Mouse (Mus musculus): ENCODE measurements around the gene Cnst. TPM values are rescaled to one million over a fixed set of nuclear protein-coding genes. Genes with fewer than 3 reads are reported as not detected.
"Not testable (repeated sequence)": the region's sequence is repeated elsewhere in the genome, so short reads cannot be mapped to it uniquely, and the experiment has no call there.

Gene Cnst
- 12.1 and 12.6 TPM in 2 replicates for polyA plus RNA-seq (2015; fragmentation: Nextera tagmentation; extraction: Ambion mirVana)

GRCm38 (mm10) chr1:179545768-179546550, at the start of gene Cnst, which contains the start of gene Tfb2m:
Gene Cnst (plus strand): TSS chr1:179546370.
Gene Tfb2m (minus strand): TSS chr1:179546267.
- Histone ChIP-seq H3K4me1 (replicated peaks) (peaks cover 51% of the 10 kb centered on the region), H3K27ac (replicated peaks) (peak within 1 kb of the TSS; percentile 97), H3K4me2 (peak within 1 kb of the TSS; percentile 76), H3K4me3 (replicated peaks) (peak within 1 kb of the TSS; percentile 79), H3K9ac (peak within 1 kb of the TSS; percentile 87), H3K36me3 (replicated peaks) (peaks cover 16% of the 10 kb centered on the region)
- H3K9me3 ChIP-seq (replicated peaks); H3K27me3 ChIP-seq: not testable (repeated sequence)
- peak; percentile 99 for ATAC-seq (ENCODE audit: insufficient read depth)
- under 1% methylated on average over 69 of the region's 69 CpGs for WGBS (ENCODE audit: insufficient replicate concordance)

DNA sequence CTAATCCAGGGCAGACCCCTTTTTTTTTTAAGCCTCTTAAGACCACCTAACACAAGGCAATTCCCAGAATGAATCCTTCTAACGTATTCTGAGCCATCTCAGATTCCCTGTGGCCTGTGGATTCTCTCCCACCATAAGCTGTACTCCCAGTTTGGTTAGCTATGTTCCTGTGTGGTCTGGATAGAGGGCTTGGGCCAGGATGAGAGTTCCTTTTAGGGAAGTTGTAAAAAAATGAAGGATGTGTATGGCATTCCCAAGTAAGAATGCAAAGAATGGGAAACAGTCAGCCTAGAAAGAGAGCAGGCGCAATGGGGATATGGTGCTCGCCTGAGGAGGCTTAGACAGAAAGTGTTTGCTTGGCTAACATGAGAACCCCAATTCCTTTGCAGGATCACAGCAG, 46.9 kb upstream of the Cnst start:
- Histone ChIP-seq H3K9me3 (replicated peaks) (no peaks in the 10 kb centered on the region), H3K9ac (no peak overlapping the region), H3K27ac (replicated peaks) (no peak overlapping the region), H3K4me2 (no peak overlapping the region), H3K4me1 (replicated peaks) (no peaks in the 10 kb centered on the region), H3K27me3 (no peaks in the 10 kb centered on the region), H3K36me3 (replicated peaks) (no peaks in the 10 kb centered on the region), H3K4me3 (replicated peaks) (no peak overlapping the region)
- ATAC-seq (ENCODE audit: insufficient read depth): no peak
- WGBS (ENCODE audit: insufficient replicate concordance): 75% methylated on average over 3 of the region's 3 CpGs

DNA sequence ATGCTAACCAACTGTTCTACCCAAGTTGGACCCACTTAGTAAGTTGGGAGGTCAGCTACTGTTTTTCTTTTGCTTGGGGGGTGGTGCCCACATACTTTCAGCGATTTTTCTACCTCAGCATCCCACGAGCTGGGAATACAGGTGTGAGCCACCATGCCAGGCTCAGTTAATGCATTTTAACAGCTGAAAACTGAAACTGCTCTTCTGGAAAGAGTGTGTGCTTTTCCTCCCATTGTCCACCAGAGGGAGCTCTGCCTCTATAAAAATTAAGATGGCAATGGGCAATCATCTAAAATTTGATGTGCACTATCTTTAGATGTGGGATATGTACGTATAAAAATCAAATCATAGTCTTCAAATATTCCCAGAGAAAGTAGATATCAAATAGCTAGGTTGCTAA, 43.6 kb upstream of the Cnst start:
- Histone ChIP-seq H3K27ac (replicated peaks) (no peak overlapping the region), H3K9me3 (replicated peaks) (no peaks in the 10 kb centered on the region), H3K36me3 (replicated peaks) (no peaks in the 10 kb centered on the region), H3K4me2 (no peak overlapping the region), H3K4me1 (replicated peaks) (no peaks in the 10 kb centered on the region), H3K9ac (no peak overlapping the region), H3K27me3 (no peaks in the 10 kb centered on the region), H3K4me3 (replicated peaks) (no peak overlapping the region)
- ATAC-seq (ENCODE audit: insufficient read depth): no peak
- 7% methylated on average over 3 of the region's 3 CpGs for WGBS (ENCODE audit: insufficient replicate concordance)

GRCm38 (mm10) chr1:179506530-179507315, 39.4 kb upstream of the Cnst start:
- Histone ChIP-seq H3K36me3 (replicated peaks) (no peaks in the 10 kb centered on the region), H3K27me3 (no peaks in the 10 kb centered on the region), H3K4me1 (replicated peaks) (no peaks in the 10 kb centered on the region), H3K27ac (replicated peaks) (no peak overlapping the region), H3K4me2 (no peak overlapping the region), H3K9ac (no peak overlapping the region), H3K9me3 (replicated peaks) (no peaks in the 10 kb centered on the region), H3K4me3 (replicated peaks) (no peak overlapping the region)
- ATAC-seq (ENCODE audit: insufficient read depth): no peak
- 54% methylated on average over 9 of the region's 9 CpGs for WGBS (ENCODE audit: insufficient replicate concordance)

DNA sequence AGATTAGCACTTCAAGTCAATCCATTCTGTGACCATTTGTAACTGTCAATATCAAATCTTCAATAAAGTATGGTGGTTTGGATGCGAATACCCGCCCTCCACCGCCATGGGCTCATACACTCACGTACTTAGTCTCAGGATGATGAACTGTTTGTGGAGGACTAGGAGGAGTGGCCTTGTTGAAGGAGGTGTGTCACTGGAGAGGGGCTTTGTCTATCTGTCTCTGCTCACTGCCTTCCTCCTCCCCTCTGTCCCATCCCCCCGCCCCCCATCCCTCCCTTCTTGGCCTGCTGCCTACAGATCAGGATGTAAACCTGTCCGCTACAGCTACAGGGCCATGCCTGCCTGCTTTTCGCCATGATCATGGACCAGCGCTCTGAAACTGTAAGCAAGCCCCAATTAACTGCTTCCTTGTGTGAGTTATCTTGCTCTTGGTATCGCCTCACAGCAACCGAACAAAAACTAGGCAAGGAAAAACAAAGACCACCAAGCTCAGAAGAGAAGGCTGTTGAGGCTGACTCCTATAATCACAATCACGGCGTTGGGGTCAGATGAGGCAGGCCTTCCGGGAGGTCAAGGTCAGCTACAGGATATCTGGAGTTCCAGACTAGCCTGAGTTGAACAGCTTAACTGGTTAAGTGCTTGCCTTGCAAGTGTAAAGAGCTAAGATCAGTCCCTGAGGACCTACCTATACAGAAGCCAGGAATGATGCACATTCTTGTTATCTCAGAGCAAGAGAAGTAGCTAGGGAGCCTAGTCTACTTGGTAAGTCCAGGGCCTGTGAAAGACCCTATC, 35.4 kb upstream of the Cnst start:
- H3K4me3 ChIP-seq (replicated peaks): no peak overlapping the region
- no peaks in the 10 kb centered on the region for H3K4me1 ChIP-seq (replicated peaks)
- 73% methylated on average over 13 of the region's 13 CpGs for WGBS (ENCODE audit: insufficient replicate concordance)
- H3K9me3 ChIP-seq (replicated peaks): no peaks in the 10 kb centered on the region
- H3K27ac ChIP-seq (replicated peaks): no peak overlapping the region
- H3K4me2 ChIP-seq: no peak overlapping the region
- ATAC-seq (ENCODE audit: insufficient read depth): no peak
- no peak overlapping the region for H3K9ac ChIP-seq
- H3K27me3 ChIP-seq: no peaks in the 10 kb centered on the region
- no peaks in the 10 kb centered on the region for H3K36me3 ChIP-seq (replicated peaks)

DNA sequence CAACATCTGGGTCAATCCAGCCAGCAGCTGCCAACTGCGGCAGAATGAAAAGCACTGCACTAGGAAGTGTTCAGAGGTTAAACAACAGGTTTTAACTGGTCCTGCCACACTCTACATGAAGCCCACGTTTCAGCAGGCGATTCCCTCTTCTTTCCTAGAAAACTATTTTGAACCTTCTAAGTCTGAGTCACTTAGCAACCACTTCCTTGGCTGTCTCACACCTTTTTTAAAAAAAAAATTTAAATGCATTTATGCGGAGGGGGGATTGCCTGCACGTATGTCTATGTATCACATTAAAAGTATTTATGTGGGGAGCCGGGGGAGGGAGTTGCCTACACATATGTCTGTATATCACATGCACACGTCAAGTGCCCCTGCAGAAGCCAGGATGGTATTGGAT, 34.3 kb upstream of the Cnst start:
- Histone ChIP-seq H3K4me2 (no peak overlapping the region), H3K4me3 (replicated peaks) (no peak overlapping the region), H3K4me1 (replicated peaks) (peaks cover 8% of the 10 kb centered on the region), H3K36me3 (replicated peaks) (no peaks in the 10 kb centered on the region), H3K27me3 (no peaks in the 10 kb centered on the region), H3K9ac (no peak overlapping the region), H3K27ac (replicated peaks) (no peak overlapping the region), H3K9me3 (replicated peaks) (no peaks in the 10 kb centered on the region)
- ATAC-seq (ENCODE audit: insufficient read depth): no peak
- WGBS (ENCODE audit: insufficient replicate concordance): 66% methylated on average over 7 of the region's 7 CpGs

DNA sequence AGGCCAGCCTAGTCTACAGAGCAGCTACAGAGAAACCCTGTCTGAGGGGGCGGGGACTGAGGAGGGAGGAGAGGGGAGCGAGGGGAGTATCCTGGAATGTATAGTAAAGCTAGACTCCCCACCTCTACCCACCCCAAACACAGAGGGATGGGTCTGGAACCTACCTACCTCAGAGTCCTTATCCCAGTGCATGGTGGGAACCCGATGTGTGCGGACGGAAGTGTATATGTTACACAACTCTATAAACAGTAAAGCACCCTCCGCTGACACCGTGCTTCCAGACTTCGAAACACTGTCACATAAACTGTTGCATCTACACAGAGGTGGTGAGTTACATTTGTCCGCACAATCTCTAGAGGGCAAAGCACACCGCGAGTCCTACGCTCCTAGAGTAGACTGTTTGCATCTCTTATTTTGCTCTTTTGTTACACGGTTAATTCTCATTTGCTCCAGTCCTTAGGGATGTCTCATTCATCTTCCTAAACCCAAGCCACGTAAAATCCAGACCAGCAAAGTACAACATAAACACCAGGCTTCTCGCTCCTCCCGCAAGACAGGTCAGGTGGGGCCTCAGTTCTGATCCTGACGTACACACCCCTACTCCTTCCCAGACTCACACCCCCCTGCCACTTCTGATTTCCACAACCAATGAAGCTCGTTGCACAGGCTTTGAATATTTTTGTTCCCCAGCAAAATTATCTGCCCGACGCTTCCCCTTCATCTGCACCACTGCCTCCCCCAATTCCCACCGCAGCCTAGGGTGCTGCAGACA, 29.0 kb upstream of the Cnst start:
- no peaks in the 10 kb centered on the region for H3K36me3 ChIP-seq (replicated peaks)
- H3K9me3 ChIP-seq (replicated peaks): no peaks in the 10 kb centered on the region
- ATAC-seq (ENCODE audit: insufficient read depth): peak; percentile 62
- H3K4me1 ChIP-seq (replicated peaks): peaks cover 20% of the 10 kb centered on the region
- H3K4me3 ChIP-seq (replicated peaks): peak overlapping the region; percentile 81
- under 1% methylated on average over 21 of the region's 21 CpGs for WGBS (ENCODE audit: insufficient replicate concordance)
- peak overlapping the region; percentile 77 for H3K27ac ChIP-seq (replicated peaks)
- H3K27me3 ChIP-seq: no peaks in the 10 kb centered on the region
- peak overlapping the region; percentile 81 for H3K9ac ChIP-seq
- H3K4me2 ChIP-seq: peak overlapping the region; percentile 99

DNA sequence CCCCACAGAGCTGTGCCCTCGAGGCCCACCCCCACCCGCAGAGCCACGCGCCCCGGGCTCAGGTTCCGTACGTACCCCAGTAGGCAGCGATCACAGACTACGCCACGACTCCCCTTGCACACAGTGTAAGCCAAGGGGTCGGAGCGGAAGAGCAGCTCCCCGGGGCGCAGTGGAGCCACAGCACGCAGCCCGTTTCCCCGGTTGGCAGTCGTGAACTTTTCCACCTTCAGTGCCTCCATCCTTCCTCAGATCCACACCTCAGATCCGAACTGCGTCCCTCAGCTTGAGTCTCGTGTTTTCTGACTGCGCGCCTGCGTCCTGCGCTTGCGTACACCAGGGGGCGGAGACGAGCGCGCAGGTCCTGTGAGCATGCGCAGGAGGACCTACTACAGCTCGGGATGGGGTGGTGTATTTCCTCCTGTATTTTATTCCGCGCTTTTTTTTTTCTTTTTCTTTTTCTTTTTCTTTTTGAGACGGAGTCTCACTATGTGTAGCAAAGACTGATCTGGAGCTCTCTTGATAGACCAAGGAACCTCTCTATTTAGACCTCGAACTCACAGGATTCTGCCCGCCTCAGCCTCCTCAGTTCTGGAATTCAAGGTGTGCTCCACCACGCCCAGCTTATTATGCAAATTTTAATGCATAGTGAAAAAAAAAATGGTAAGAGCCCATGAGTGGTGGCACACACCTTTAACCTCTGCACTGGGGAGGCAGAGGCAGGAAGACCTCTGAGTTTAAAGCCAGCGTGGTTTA, 28.3 kb upstream of the Cnst start, which contains the start of gene Smyd3:
Gene Smyd3, minus strand, starts transcription at position 329 of the 753 bp plus-strand sequence.
- Histone ChIP-seq H3K9ac (peak within 1 kb of the TSS; percentile 81), H3K27me3 (no peaks in the 10 kb centered on the region), H3K4me2 (peak within 1 kb of the TSS; percentile 99), H3K4me1 (replicated peaks) (peaks cover 20% of the 10 kb centered on the region), H3K9me3 (replicated peaks) (no peaks in the 10 kb centered on the region), H3K36me3 (replicated peaks) (no peaks in the 10 kb centered on the region), H3K27ac (replicated peaks) (peak within 1 kb of the TSS; percentile 77), H3K4me3 (replicated peaks) (peak within 1 kb of the TSS; percentile 81)
- ATAC-seq (ENCODE audit: insufficient read depth): peak; percentile 88
- 4% methylated on average over 39 of the region's 39 CpGs for WGBS (ENCODE audit: insufficient replicate concordance)

- Histone ChIP-seq H3K9ac (no peak overlapping the region), H3K27ac (replicated peaks) (no peak overlapping the region), H3K27me3 (no peaks in the 10 kb centered on the region), H3K4me3 (replicated peaks) (no peak overlapping the region), H3K36me3 (replicated peaks) (no peaks in the 10 kb centered on the region), H3K4me1 (replicated peaks) (peaks cover 20% of the 10 kb centered on the region), H3K4me2 (no peak overlapping the region), H3K9me3 (replicated peaks) (no peaks in the 10 kb centered on the region)
- 75% methylated on average over 3 of the region's 3 CpGs for WGBS (ENCODE audit: insufficient replicate concordance)
- no peak for ATAC-seq (ENCODE audit: insufficient read depth)
Observed at GRCm38 (mm10) chr1:179519901-179520300, 26.3 kb upstream of the Cnst start.

- H3K4me1 ChIP-seq (replicated peaks): 0 out of 2 replicates have a peak, but pooled peaks cover 3% of the 10 kb centered on the region
- WGBS (ENCODE audit: insufficient replicate concordance): 91% methylated on average over 3 of the region's 3 CpGs
- no peak overlapping the region for H3K27ac ChIP-seq (replicated peaks)
- H3K9me3 ChIP-seq (replicated peaks): no peaks in the 10 kb centered on the region
- no peak overlapping the region for H3K9ac ChIP-seq
- H3K4me2 ChIP-seq: no peak overlapping the region
- no peak overlapping the region for H3K4me3 ChIP-seq (replicated peaks)
- ATAC-seq (ENCODE audit: insufficient read depth): no peak
- peaks cover 69% of the 10 kb centered on the region for H3K36me3 ChIP-seq (replicated peaks)
- no peaks in the 10 kb centered on the region for H3K27me3 ChIP-seq
Observed at GRCm38 (mm10) chr1:179539054-179539453, 7.1 kb upstream of the Cnst start.
